Mouse (Mus musculus) cerebellum, postnatal 10 days (tissue): ENCODE data around the gene 0610040J01Rik.
A peak's percentile ranks its signal among the peaks of the same experiment; 100 is the strongest.

Source experiments
- DNase-seq, 2 experiments: peaks; one replicate each; pipeline ENCODE4 v3.0.0; 2021; ENCODE audit warnings: mixed read lengths in 2 of 2

The 0610040J01Rik gene

GRCm38 (mm10) chr5:63906149-63907093 is 94.3 kb downstream of the 0610040J01Rik start:
- peak; percentile 91 to 93 for DNase-seq

- no peak for DNase-seq
These were observed 95.3 kb downstream of the 0610040J01Rik start for GRCm38 (mm10) chr5:63907513-63907912.

- no peak for DNase-seq
These were observed 98.2 kb downstream of the 0610040J01Rik start for GRCm38 (mm10) chr5:63910171-63910960.

- no peak for DNase-seq
These were observed 102.7 kb downstream of the 0610040J01Rik start for GRCm38 (mm10) chr5:63914896-63915295.

DNA sequence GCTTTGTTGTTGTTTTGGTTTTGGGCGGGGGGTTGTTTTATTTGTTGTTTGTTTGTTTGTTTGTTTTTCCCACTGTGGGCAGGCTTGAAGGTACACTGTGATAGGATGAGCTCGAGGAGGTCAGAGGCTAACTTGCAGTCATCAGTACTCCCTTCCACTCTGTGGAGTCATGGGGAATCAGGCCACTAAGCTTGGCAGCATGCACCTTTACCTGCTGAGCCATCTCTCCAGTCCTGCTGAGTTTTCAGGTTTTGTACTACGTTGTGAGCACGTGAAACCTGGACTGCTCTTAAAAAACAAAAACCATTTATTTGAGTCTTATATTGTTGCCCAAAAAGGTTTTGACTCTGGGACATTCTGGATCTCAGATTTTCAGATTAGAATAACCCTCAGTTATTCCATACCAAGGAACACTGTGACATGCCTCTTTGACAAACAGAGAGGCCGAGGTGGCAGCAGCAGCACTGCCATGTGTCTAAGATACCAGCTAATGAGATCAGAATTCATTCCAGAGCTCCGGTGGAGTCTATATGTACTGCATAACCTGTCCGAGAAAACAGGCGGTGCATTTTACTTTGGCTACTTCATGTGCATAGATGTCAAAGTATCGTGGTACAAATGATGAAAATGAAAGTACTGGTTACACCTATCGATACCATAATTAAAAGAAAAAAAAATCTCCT is 104.4 kb downstream of the 0610040J01Rik start:
- DNase-seq: peak in 1 of 2 experiments; percentile 14

GRCm38 (mm10) chr5:63918201-63918600 is 106.0 kb downstream of the 0610040J01Rik start:
- DNase-seq: no peak

GRCm38 (mm10) chr5:63923305-63924025 is 111.3 kb downstream of the 0610040J01Rik start:
- no peak for DNase-seq

DNA sequence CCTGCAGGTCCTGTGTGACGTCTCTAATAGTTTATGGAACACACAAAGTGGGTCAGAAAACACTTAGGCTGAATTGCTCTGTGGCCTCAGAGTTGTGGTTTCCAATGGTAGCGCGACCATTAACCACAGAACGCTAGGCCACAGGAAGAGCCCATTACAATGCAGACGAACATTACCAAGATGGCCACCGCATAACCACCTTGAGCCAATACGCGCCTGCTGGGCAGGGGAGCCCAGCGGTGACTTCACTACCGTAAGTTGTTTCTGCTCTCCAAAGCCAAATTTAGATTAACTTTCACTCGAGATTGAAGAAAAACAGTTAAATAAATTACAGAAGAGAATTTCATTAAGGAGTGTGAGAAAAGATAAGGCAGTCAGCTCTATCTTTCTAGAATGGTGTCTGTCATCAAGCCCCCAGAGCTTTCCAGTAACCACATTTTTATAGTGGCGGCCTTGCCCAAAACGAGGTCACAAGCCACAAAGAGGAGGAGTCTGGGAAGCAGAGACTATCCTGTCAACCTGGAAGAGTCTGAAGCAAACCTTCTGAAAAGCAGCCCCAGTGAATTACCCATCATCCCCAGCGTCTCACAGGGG is 113.0 kb downstream of the 0610040J01Rik start:
- DNase-seq: no peak

GRCm38 (mm10) chr5:63930824-63931358 is 118.7 kb downstream of the 0610040J01Rik start:
- DNase-seq: no peak

GRCm38 (mm10) chr5:63932829-63933228 is 120.7 kb downstream of the 0610040J01Rik start:
- DNase-seq: peak; percentile 21 to 29

GRCm38 (mm10) chr5:63935581-63935980 is 123.4 kb downstream of the 0610040J01Rik start:
- no peak for DNase-seq

DNA sequence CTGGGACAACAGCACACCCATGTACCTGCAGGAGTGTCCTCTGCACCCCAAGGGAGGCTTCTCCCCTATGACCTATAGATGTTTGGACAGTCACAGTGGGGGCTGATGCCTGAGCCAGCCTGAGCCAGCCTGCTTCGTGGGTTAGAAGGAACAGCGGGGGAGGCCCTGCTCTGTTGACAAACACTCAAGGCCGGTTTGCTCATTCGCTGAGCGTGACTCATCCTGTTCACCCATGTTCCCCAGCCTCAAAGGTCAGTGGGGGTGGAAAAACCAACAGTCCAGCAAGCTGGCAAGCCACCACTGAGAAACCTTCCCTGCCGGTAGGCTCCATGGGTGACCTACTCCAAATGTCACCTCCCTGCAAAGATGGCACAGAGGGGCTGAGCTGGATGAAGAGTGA is 124.6 kb downstream of the 0610040J01Rik start:
- DNase-seq: no peak

GRCm38 (mm10) chr5:63938575-63938974 is 126.4 kb downstream of the 0610040J01Rik start:
- DNase-seq: no peak

- no peak for DNase-seq
These were observed 129.7 kb downstream of the 0610040J01Rik start for GRCm38 (mm10) chr5:63941891-63942290.

- no peak for DNase-seq
These were observed 131.1 kb downstream of the 0610040J01Rik start for GRCm38 (mm10) chr5:63943291-63943690.

DNA sequence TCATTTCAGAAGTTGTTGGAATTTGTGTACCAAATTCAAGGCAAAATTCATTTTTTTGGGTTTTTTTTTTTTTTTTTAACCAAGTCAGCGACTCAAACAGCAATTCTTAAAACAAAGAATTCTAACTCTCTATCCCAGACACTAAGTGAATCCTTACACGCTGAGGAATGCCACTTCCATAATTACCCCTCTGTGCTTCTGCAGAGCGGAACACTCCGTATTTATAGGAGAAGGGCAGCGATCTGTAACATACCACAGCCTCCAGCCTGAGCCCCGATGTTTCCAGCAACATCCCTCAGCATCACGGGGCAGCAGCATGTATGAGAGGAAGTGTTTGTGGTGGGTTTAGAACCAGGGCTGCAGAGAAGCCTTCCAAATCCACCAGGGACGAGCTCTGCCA is 135.4 kb downstream of the 0610040J01Rik start:
- DNase-seq: no peak

DNA sequence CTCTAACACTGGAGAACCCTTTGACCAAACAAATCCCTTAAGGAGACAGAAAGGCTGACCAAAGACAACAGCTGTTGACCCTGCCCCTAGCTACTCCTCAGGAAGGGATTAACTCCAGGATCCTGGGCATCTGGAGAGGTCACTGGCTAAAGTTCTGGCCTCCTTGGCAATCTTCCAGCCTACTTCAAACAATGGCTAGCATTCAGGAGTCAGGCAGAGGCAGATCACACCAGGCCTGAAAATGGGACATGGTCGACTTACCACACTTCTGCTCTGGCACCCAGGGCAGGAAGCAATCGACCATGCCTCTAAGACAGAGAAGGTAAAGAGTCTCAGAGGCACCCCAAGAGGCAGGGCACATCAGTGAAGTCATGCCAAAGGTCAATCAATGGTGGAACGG is 137.0 kb downstream of the 0610040J01Rik start:
- DNase-seq: no peak
